Mouse (Mus musculus) monocyte, adult 2 months (primary cell): Measurements from ENCODE around the gene B2m.

ENCODE experiments used
- DNase-seq, 2 experiments: peaks; one replicate each; pipeline ENCODE4 v3.0.0; 2022; ENCODE audit warnings: low spot score in 2 of 2, low read depth in 1 of 2

B2m gene

DNA sequence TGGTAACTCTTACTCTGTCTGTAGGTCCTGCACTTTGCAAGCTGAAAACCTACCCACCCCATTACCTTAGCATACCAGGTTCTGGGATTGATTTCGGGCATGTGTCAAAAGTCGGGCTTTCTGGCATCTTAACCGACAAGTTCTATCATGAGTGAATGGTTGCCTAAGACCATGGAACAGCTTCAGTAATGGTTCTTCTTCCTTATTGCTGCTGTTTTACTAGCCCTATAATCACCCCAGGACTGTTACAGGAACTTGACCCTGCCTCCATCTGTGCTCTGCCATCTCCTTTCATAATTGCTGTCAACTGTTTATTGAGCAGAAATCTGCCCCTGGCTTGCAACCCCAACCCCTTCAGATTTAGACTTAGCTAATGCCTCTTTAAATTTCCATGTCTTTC, 39.3 kb downstream of the B2m start:
- no peak for DNase-seq

DNA sequence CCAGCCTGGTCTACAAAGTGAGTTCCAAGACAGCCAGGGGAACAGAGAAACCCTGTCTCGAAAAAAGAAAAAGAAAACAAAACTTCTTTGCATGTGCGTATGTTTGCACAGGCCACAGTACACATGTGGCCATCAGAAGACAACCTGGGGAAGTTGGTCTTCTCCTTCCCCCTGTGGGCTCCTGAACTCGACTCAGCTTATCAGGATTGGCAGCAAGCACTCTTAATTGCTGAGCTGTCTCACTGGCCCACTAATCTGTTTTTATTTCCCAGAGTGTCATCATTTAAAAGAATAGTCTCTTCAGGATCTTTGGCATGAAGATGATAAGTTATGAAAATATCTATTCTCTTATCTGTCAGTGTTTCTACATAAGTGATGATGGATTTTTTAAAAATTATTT, 44.4 kb downstream of the B2m start:
- no peak for DNase-seq

- no peak for DNase-seq
Measured at GRCm38 (mm10) chr2:122194509-122194929, 47.0 kb downstream of the B2m start.

DNA sequence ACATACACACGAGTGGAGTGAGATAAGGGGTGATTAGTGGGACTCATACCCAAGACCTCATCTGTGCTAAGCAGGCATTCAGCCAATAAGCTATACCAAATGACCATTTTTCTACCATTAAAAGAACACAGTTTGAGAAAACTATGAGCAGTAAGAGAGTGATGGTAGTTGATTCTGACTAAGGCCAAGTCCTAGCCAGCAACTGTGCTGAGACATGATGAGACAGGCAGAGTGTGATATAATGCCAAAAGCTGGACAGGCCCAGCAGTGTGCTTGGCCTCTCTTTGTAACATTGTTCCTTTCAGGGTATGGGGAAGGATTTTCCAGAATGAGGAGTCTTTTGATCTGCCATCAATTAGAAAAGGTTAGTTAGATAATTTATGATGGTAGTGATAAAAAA, 54.0 kb downstream of the B2m start:
- DNase-seq, result no peak
